Mouse (Mus musculus): ENCODE measurements around the gene Tpbgl. TPM values are rescaled to one million over a fixed set of nuclear protein-coding genes. Genes with fewer than 3 reads are reported as not detected.
A peak's percentile ranks its signal among the peaks of the same experiment; 100 is the strongest.

The Tpbgl gene
- polyA plus RNA-seq, 1 experiment from 2014 or later, result 0.12 TPM

DNA sequence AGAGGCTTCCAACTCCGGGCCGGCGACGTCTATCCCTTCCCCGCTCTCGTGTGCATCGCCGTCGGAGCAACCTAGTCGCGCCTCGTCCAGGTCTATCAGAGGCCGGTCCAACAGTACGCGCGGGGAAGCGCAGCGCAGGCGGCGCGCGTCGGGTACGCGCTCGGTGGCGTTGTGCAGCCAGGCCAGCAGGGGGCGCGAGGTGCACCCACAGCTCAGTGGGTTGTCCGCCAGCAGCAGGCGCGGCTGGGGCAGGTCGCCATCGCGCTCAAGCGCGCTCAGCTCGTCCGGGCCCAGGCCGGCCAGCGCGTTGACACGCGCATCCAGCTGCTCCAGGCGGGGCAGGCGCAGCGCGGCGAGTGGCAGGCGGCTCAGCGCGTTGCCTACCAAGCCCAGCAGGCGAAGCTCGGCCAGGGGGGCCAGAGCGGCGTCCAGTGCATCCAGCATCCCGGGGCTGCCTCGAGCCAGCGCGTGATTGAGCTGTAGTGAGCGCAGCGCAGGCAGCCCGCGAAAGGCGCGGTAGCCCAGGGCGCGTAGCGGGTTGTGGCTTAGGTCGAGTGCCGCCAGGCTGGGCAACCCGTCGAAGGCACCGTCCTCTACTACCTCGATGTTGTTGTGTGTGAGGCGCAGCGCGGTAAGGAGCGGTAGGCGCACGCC, 1.1 kb downstream of the Tpbgl start:
- DNase-seq (ENCODE audit: low spot score) (peak; percentile 89), ATAC-seq (ENCODE audit: insufficient number of reproducible peaks, low FRiP score, low TSS enrichment, low read depth) (peak; percentile 85)
- peak overlapping the region; percentile 90 for H3K4me2 ChIP-seq (ENCODE audit: low read depth, severe bottlenecking)
- H3K27me3 ChIP-seq (ENCODE audit: control insufficient read depth, insufficient read depth, low read length), result peaks cover 57% of the 10 kb centered on the region
- H3K9ac ChIP-seq (ENCODE audit: low read length), result peak overlapping the region; percentile 27; the same call in 1 of the 2 replicates
- no peaks in the 10 kb centered on the region; the same call in 1 of the 2 replicates for H3K36me3 ChIP-seq (ENCODE audit: control insufficient read depth, insufficient read depth, low read length)
- no peak overlapping the region for H3K27ac ChIP-seq (replicated peaks; ENCODE audit: low read depth, low read length)
- WGBS, result under 1% methylated on average over 77 of the region's 81 CpGs
- peaks cover 13% of the 10 kb centered on the region for H3K4me1 ChIP-seq (ENCODE audit: control insufficient read depth, insufficient read depth, low read length)
- no peaks in the 10 kb centered on the region for H3K9me3 ChIP-seq (ENCODE audit: control insufficient read depth, low read length)
- peak overlapping the region; percentile 40 for H3K4me3 ChIP-seq (ENCODE audit: low read depth, low read length)

DNA sequence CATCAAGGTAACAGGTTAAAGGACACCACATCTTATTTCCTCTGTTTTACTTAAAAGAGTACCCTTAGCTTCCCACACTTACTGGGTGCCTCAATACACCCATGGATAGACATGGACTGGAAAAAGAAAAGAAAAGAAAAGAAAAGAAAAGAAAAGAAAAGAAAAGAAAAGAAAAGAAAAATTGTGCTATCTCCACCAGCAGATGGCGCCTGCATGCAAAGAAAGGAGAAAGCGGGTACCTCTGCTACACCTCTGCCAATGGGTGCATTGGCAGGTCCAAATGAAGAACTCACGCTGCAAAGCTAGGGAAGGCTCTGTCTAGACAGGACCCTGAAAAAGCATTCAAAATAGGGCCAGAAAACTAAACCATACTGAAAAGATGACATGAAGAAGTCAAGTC, 8.0 kb downstream of the Tpbgl start:
- H3K4me1 ChIP-seq (ENCODE audit: control insufficient read depth, insufficient read depth, low read length), result no peaks in the 10 kb centered on the region
- no peak for ATAC-seq (ENCODE audit: insufficient number of reproducible peaks, low FRiP score, low TSS enrichment, low read depth)
- H3K9ac ChIP-seq (ENCODE audit: low read length), result no peak overlapping the region
- no peak overlapping the region for H3K4me3 ChIP-seq (ENCODE audit: low read depth, low read length)
- H3K27ac ChIP-seq (replicated peaks; ENCODE audit: low read depth, low read length), result no peak overlapping the region
- H3K9me3 ChIP-seq (ENCODE audit: control insufficient read depth, low read length), result no peaks in the 10 kb centered on the region
- H3K4me2 ChIP-seq (ENCODE audit: low read depth, severe bottlenecking), result no peak overlapping the region
- no peaks in the 10 kb centered on the region for H3K36me3 ChIP-seq (ENCODE audit: control insufficient read depth, insufficient read depth, low read length)
- WGBS, result 11% methylated on average over 3 of the region's 3 CpGs
- DNase-seq (ENCODE audit: low spot score), result peak; percentile 44
- peaks cover 8% of the 10 kb centered on the region; the same call in 1 of the 2 replicates for H3K27me3 ChIP-seq (ENCODE audit: control insufficient read depth, insufficient read depth, low read length)

DNA sequence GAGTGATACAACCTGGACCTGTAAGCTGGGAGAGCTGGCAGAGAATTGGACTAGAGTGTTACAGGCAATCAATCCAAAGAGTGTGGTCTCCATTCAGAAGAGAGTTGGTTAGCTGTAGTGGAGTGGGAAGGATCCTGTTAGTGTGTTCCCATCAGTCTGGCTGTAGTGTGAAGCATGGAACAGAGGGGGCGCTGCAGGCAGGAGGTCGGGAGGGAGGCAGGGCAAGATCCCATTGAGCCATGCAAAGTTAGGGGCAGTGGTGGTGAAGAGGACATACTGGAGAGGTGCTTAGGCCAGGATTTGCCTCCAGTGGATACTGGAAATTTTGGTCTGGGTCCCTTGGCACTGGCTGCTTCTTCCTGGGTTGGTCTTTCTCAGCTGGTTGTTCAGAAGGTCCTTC, 8.6 kb downstream of the Tpbgl start:
- no peak overlapping the region for H3K4me2 ChIP-seq (ENCODE audit: low read depth, severe bottlenecking)
- DNase-seq (ENCODE audit: low spot score), result no peak
- no peaks in the 10 kb centered on the region for H3K36me3 ChIP-seq (ENCODE audit: control insufficient read depth, insufficient read depth, low read length)
- no peak overlapping the region for H3K27ac ChIP-seq (replicated peaks; ENCODE audit: low read depth, low read length)
- H3K4me1 ChIP-seq (ENCODE audit: control insufficient read depth, insufficient read depth, low read length), result no peaks in the 10 kb centered on the region
- H3K9ac ChIP-seq (ENCODE audit: low read length), result no peak overlapping the region
- peaks cover 2% of the 10 kb centered on the region; the same call in 1 of the 2 replicates for H3K27me3 ChIP-seq (ENCODE audit: control insufficient read depth, insufficient read depth, low read length)
- whole genome bisulfite sequencing, result 61% methylated on average over 2 of the region's 2 CpGs
- no peak overlapping the region for H3K4me3 ChIP-seq (ENCODE audit: low read depth, low read length)
- H3K9me3 ChIP-seq (ENCODE audit: control insufficient read depth, low read length), result no peaks in the 10 kb centered on the region
- ATAC-seq (ENCODE audit: insufficient number of reproducible peaks, low FRiP score, low TSS enrichment, low read depth), result no peak

DNA sequence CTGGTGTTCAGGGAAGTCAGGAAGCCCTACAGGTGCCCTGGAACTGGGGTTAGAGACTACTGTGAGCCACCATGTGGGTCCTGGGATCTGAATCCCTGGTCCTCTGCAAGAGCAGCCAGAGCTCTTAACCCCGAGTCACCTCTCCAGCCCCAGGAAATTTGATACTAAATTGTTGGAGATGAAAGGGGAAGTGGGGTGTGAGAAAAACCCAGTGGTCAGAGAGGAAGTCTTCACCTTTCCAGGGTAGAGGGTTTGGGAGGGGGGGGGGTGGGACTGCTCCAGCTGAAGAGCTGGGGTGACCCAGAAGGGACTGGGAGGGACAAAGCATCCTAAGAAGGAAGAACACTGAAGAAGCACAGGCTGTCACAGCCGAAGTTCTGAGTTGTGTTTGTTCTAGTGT, 19.3 kb downstream of the Tpbgl start:
- Histone ChIP-seq H3K4me2 (ENCODE audit: low read depth, severe bottlenecking) (no peak overlapping the region), H3K27ac (replicated peaks; ENCODE audit: low read depth, low read length) (no peak overlapping the region), H3K4me1 (ENCODE audit: control insufficient read depth, insufficient read depth, low read length) (no peaks in the 10 kb centered on the region), H3K4me3 (ENCODE audit: low read depth, low read length) (no peak overlapping the region), H3K9me3 (ENCODE audit: control insufficient read depth, low read length) (no peaks in the 10 kb centered on the region), H3K9ac (ENCODE audit: low read length) (no peak overlapping the region), H3K27me3 (ENCODE audit: control insufficient read depth, insufficient read depth, low read length) (no peaks in the 10 kb centered on the region), H3K36me3 (ENCODE audit: control insufficient read depth, insufficient read depth, low read length) (no peaks in the 10 kb centered on the region; the same call in 1 of the 2 replicates)
- DNase-seq (ENCODE audit: low spot score) (no peak), ATAC-seq (ENCODE audit: insufficient number of reproducible peaks, low FRiP score, low TSS enrichment, low read depth) (no peak)
- 54% methylated on average over 2 of the region's 2 CpGs for WGBS

DNA sequence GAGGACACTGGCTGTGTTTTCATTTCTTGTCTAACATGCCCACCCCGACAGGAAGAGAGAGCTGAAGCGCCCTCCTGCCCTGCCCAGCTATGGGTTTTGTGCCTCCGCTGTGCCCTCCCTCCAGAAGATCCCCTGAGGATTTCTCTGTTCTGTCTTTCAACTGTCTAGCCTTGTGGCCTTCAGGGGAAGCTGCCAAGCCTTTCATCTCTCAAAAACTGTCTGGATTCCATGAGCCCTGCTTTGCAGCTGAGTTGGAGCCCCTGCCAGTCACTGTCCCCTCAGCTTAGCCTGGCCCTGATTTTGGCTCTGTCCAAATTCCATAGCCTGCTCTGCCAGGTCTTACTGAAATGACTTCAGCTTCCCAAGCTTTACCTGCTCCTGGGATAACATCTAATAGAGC, 20.1 kb downstream of the Tpbgl start:
- no peaks in the 10 kb centered on the region; the same call in 1 of the 2 replicates for H3K36me3 ChIP-seq (ENCODE audit: control insufficient read depth, insufficient read depth, low read length)
- no peaks in the 10 kb centered on the region for H3K4me1 ChIP-seq (ENCODE audit: control insufficient read depth, insufficient read depth, low read length)
- ATAC-seq (ENCODE audit: insufficient number of reproducible peaks, low FRiP score, low TSS enrichment, low read depth), result no peak
- no peak for DNase-seq (ENCODE audit: low spot score)
- no peak overlapping the region for H3K9ac ChIP-seq (ENCODE audit: low read length)
- WGBS, result 89% methylated on average over 3 of the region's 3 CpGs
- no peak overlapping the region for H3K4me2 ChIP-seq (ENCODE audit: low read depth, severe bottlenecking)
- no peak overlapping the region for H3K4me3 ChIP-seq (ENCODE audit: low read depth, low read length)
- no peaks in the 10 kb centered on the region for H3K27me3 ChIP-seq (ENCODE audit: control insufficient read depth, insufficient read depth, low read length)
- H3K27ac ChIP-seq (replicated peaks; ENCODE audit: low read depth, low read length), result no peak overlapping the region
- H3K9me3 ChIP-seq (ENCODE audit: control insufficient read depth, low read length), result no peaks in the 10 kb centered on the region

DNA sequence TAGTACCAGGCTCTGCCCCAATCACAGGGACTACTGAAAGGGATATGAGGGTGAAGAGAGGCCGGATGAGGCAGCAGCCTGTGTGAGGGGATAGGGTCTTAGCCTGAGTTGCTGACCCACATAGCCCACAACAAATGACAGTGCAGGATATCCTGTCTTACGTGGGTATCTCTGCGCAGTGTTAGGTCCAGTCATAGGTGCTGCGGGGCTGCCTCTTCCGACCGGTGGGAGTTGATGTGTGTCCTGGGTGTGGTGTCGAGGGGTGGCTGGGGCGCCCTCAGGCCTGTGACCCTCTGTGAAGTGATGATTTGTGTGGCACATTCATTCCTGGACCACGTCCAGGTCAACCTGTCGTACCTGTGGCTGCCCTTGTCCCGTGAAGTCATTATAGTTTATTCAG, 20.6 kb downstream of the Tpbgl start:
- Histone ChIP-seq H3K36me3 (ENCODE audit: control insufficient read depth, insufficient read depth, low read length) (no peaks in the 10 kb centered on the region; the same call in 1 of the 2 replicates), H3K27ac (replicated peaks; ENCODE audit: low read depth, low read length) (no peak overlapping the region), H3K4me3 (ENCODE audit: low read depth, low read length) (no peak overlapping the region), H3K9me3 (ENCODE audit: control insufficient read depth, low read length) (no peaks in the 10 kb centered on the region), H3K4me1 (ENCODE audit: control insufficient read depth, insufficient read depth, low read length) (no peaks in the 10 kb centered on the region), H3K27me3 (ENCODE audit: control insufficient read depth, insufficient read depth, low read length) (no peaks in the 10 kb centered on the region), H3K9ac (ENCODE audit: low read length) (no peak overlapping the region), H3K4me2 (ENCODE audit: low read depth, severe bottlenecking) (no peak overlapping the region)
- WGBS, result 84% methylated on average over 11 of the region's 11 CpGs
- DNase-seq (ENCODE audit: low spot score) (no peak), ATAC-seq (ENCODE audit: insufficient number of reproducible peaks, low FRiP score, low TSS enrichment, low read depth) (no peak)

DNA sequence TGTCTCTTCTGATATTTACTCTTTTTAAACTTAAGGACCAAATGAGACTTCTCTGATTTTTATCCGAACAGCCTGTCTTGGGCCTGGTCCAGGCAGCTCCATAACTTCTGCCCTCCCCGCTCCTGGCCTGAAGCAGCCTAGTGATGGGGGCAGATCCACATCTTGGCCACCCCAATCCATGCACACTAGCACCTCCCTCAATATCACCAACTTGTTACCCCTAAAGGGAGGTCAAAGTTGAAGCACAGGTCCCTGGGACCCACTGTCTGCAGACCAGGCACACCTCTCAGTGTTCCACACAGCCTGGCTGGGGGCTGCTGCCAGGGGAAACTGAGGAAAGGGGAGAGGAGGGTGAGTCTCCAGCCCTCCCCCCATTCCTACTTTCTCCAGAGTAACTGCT, 21.8 kb downstream of the Tpbgl start:
- Histone ChIP-seq H3K4me3 (ENCODE audit: low read depth, low read length) (no peak overlapping the region), H3K27me3 (ENCODE audit: control insufficient read depth, insufficient read depth, low read length) (no peaks in the 10 kb centered on the region), H3K4me1 (ENCODE audit: control insufficient read depth, insufficient read depth, low read length) (no peaks in the 10 kb centered on the region), H3K9me3 (ENCODE audit: control insufficient read depth, low read length) (no peaks in the 10 kb centered on the region), H3K4me2 (ENCODE audit: low read depth, severe bottlenecking) (no peak overlapping the region), H3K36me3 (ENCODE audit: control insufficient read depth, insufficient read depth, low read length) (no peaks in the 10 kb centered on the region; the same call in 1 of the 2 replicates), H3K9ac (ENCODE audit: low read length) (no peak overlapping the region), H3K27ac (replicated peaks; ENCODE audit: low read depth, low read length) (no peak overlapping the region)
- WGBS, result 93% methylated on average over 2 of the region's 2 CpGs
- DNase-seq (ENCODE audit: low spot score) (no peak), ATAC-seq (ENCODE audit: insufficient number of reproducible peaks, low FRiP score, low TSS enrichment, low read depth) (no peak)

DNA sequence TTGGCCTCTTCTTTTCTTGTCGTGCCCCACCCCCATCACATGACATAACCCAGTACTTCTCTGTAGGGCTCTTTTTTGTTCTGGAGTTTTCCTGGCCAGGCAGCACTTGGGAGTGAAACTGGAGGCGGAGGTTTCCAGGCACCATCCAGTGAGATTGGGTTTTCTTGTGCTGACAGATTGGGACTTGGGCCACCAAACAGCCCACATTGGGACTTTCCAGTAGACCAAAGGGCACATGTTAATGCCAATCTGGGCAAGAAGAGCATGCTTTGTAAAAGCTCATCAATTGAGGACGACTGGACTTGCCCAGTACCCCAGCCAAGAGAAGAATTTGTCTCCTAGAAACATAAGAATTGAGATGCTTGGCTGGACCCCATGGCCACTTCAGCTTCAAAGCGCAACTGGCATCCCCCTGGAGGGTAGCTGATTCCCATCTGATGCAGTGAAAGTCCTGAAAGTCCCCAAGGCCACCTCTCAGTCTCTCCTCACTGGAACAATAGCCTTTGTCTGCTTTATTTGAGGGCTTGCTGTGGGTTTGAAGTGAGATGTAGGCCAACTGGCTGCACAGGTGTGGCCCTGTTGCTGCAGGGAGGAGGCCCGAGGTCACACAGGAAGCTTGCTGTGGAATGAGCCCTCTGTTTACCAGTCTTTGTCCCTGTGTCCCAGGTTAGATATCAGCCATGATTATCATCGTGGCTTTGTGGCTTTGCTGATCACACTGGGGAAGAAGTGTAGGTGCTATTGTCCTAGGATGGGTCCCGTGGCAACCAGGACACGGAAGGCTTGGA, 22.8 kb downstream of the Tpbgl start:
- H3K4me3 ChIP-seq (ENCODE audit: low read depth, low read length), result no peak overlapping the region
- H3K36me3 ChIP-seq (ENCODE audit: control insufficient read depth, insufficient read depth, low read length), result no peaks in the 10 kb centered on the region; the same call in 1 of the 2 replicates
- no peak for ATAC-seq (ENCODE audit: insufficient number of reproducible peaks, low FRiP score, low TSS enrichment, low read depth)
- no peaks in the 10 kb centered on the region for H3K4me1 ChIP-seq (ENCODE audit: control insufficient read depth, insufficient read depth, low read length)
- H3K27ac ChIP-seq (replicated peaks; ENCODE audit: low read depth, low read length), result no peak overlapping the region
- no peak overlapping the region for H3K4me2 ChIP-seq (ENCODE audit: low read depth, severe bottlenecking)
- no peaks in the 10 kb centered on the region for H3K27me3 ChIP-seq (ENCODE audit: control insufficient read depth, insufficient read depth, low read length)
- no peak for DNase-seq (ENCODE audit: low spot score)
- no peak overlapping the region for H3K9ac ChIP-seq (ENCODE audit: low read length)
- WGBS, result 89% methylated on average over 8 of the region's 8 CpGs
- H3K9me3 ChIP-seq (ENCODE audit: control insufficient read depth, low read length), result no peaks in the 10 kb centered on the region

Measured in limb, embryonic 11.5 days (tissue).